Mouse (Mus musculus) liver, embryonic 14.5 days (tissue): ENCODE measurements around the gene Dmap1. TPM values are rescaled to one million over a fixed set of nuclear protein-coding genes. Genes with fewer than 3 reads are reported as not detected.

Experiments used
- ATAC-seq: fragments of 200-750 bp; cut with Nextera tagmentation; 2 replicates; pipeline ENCODE4 v1.8.0; 2017; ENCODE audit warnings: moderate number of reproducible peaks, mild to moderate bottlenecking, moderate library complexity; ENCODE audit not compliant: insufficient read depth
- DNase-seq, 3 experiments: peaks; one replicate each; pipeline ENCODE4 v3.0.0-alpha.2; 2012 to 2013; ENCODE audit warnings: low read depth in 3 of 3, low spot score in 3 of 3
- H3K27ac ChIP-seq: fragments of 300-500 bp; sonication (generic); 2 replicates; pipeline ENCODE4 v1.5.1; 2014; ENCODE audit warnings: moderate library complexity, mild to moderate bottlenecking, control low read depth, inconsistent platforms
- H3K27me3 ChIP-seq: fragments of 300-500 bp; sonication (generic); 2 replicates; pipeline ENCODE4 v1.6.1; 2014; ENCODE audit warnings: mild to moderate bottlenecking, low read length, moderate library complexity; ENCODE audit not compliant: control insufficient read depth, insufficient read depth
- H3K36me3 ChIP-seq: fragments of 300-500 bp; sonication (generic); replicated peaks from 2 replicates; pipeline ENCODE4 v1.6.1; 2014; ENCODE audit warnings: low read depth; ENCODE audit not compliant: control insufficient read depth, insufficient read depth
- H3K4me1 ChIP-seq, 2 experiments: fragments of 200-500 bp in 1 of 2; fragments of 300-500 bp in 1 of 2; sonication (generic) in 1 of 2; replicated peaks; 2 replicates each; pipeline ENCODE4 v1.6.1; 2012 to 2014; ENCODE audit warnings: antibody characterized with exemption in 1 of 2, inconsistent platforms in 1 of 2, low read length in 1 of 2; ENCODE audit not compliant: control insufficient read depth in 2 of 2, insufficient read depth in 2 of 2
- H3K4me2 ChIP-seq: fragments of 300-500 bp; sonication (generic); 2 replicates; pipeline ENCODE4 v1.6.1; 2014; ENCODE audit warnings: low read depth, mild to moderate bottlenecking, control low read depth, moderate library complexity
- H3K4me3 ChIP-seq, 2 experiments: fragments of 200-500 bp in 1 of 2; fragments of 300-500 bp in 1 of 2; sonication (generic) in 1 of 2; 2 replicates each; pipeline ENCODE4 v1.5.1; 2012 to 2014; ENCODE audit warnings: low read depth in 2 of 2, low read length in 2 of 2, mild to moderate bottlenecking in 2 of 2, control low read depth in 1 of 2, inconsistent platforms in 1 of 2, moderate library complexity in 1 of 2; ENCODE audit not compliant: insufficient read depth in 1 of 2
- H3K9ac ChIP-seq: fragments of 300-500 bp; sonication (generic); replicated peaks from 2 replicates; pipeline ENCODE4 v1.6.1; 2014; ENCODE audit warnings: mild to moderate bottlenecking, control low read depth, moderate library complexity
- H3K9me3 ChIP-seq: fragments of 300-500 bp; sonication (generic); 2 replicates; pipeline ENCODE4 v1.6.1; 2016; ENCODE audit warnings: low read length, mixed read lengths; ENCODE audit not compliant: control insufficient read depth
- CTCF ChIP-seq: IDR thresholded peaks from 2 replicates; pipeline ENCODE4 v1.5.1; 2016; ENCODE audit warnings: antibody characterized with exemption, low read depth, control low read depth
- EP300 ChIP-seq: IDR thresholded peaks from 2 replicates; pipeline ENCODE4 v1.6.1; 2016; ENCODE audit warnings: antibody characterized with exemption, low read depth
- WGBS: fragments of 180-500 bp; shearing (Covaris S2); extraction: QIAGEN DNeasy Blood & Tissue Kit; methylation state at CpG from one replicate; pipeline ENCODE4 v1.1.7; 2014; ENCODE audit not compliant: insufficient replicate concordance; 5-methylcytosine and 5-hydroxymethylcytosine counted together
- polyA plus RNA-seq, 2 experiments: library from polyadenylated mRNA; depleted of rRNA in 1 of 2; stranded (reverse) in 1 of 2; unstranded in 1 of 2; fragments of >200 nt; fragmentation: Nextera tagmentation in 1 of 2; extraction: Ambion mirVana in 1 of 2; gene quantifications; 2 replicates each; pipeline versions ENCODE4 v1.2.1 to v1.2.3; 2012 to 2014

Dmap1 gene
- polyA plus RNA-seq, 2 experiments: 14.1 to 19.2 TPM

DNA sequence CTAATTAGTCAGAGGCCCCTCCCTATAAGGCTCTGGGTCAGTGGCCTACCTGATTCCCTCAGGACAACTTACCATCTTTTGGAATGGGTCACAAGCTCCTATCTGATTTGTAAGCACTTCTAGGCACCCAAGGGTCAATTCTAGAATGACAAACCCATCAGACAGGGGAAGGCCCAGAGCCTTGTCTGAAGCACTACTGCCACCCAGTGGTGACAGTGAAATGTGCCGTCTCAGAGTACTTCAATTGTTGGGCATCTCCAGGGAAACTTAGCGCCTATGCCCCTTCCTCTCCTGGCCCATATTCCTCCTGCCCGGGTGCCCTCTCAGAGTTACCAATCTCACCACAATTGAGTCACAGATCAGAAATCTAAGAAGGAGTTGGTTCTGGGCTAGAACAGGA lies 5.2 kb downstream of the Dmap1 start:
- no peak for ATAC-seq
- no peaks in the 10 kb centered on the region for H3K9me3 ChIP-seq
- H3K27ac ChIP-seq: no peak overlapping the region
- WGBS: 16% methylated on average over 3 of the region's 3 CpGs
- DNase-seq: peak; percentile 40 to 53 (median 51)
- no peak overlapping the region for H3K4me2 ChIP-seq
- TF ChIP-seq CTCF (peak; percentile 91), EP300 (no peak)
- peaks cover 19% of the 10 kb centered on the region for H3K36me3 ChIP-seq
- no peak overlapping the region for H3K9ac ChIP-seq
- H3K4me3 ChIP-seq: no peak overlapping the region
- no peaks in the 10 kb centered on the region for H3K27me3 ChIP-seq
- peaks cover 0 to 3% of the 10 kb centered on the region in 2 experiments; a peak in 2 of 4 replicates for H3K4me1 ChIP-seq

GRCm38 (mm10) chr4:117673901-117674300 lies 8.2 kb downstream of the Dmap1 start:
- Histone ChIP-seq H3K36me3 (peaks cover 19% of the 10 kb centered on the region), H3K4me2 (no peak overlapping the region), H3K4me1 (no peaks in the 10 kb centered on the region), H3K27ac (no peak overlapping the region), H3K27me3 (no peaks in the 10 kb centered on the region), H3K9me3 (no peaks in the 10 kb centered on the region), H3K4me3 (no peak overlapping the region), H3K9ac (no peak overlapping the region)
- 81% methylated on average over 3 of the region's 3 CpGs for WGBS
- no peak for DNase-seq
- ATAC-seq: no peak
- no peak for TF ChIP-seq CTCF

GRCm38 (mm10) chr4:117672042-117672441 lies 10.0 kb downstream of the Dmap1 start:
- no peak for ATAC-seq
- Histone ChIP-seq H3K4me3 (no peak overlapping the region), H3K9me3 (no peaks in the 10 kb centered on the region), H3K4me2 (no peak overlapping the region), H3K4me1 (no peaks in the 10 kb centered on the region), H3K27me3 (no peaks in the 10 kb centered on the region), H3K36me3 (peaks cover 15% of the 10 kb centered on the region), H3K27ac (no peak overlapping the region), H3K9ac (no peak overlapping the region)
- DNase-seq: no peak
- TF ChIP-seq EP300: no peak
- no peak for TF ChIP-seq CTCF
- 54% methylated on average over 9 of the region's 9 CpGs for WGBS

- TF ChIP-seq CTCF (no peak), EP300 (no peak)
- H3K9ac ChIP-seq: no peak overlapping the region
- no peaks in the 10 kb centered on the region for H3K4me1 ChIP-seq
Measured at GRCm38 (mm10) chr4:117669874-117670273, 12.2 kb downstream of the Dmap1 start.

GRCm38 (mm10) chr4:117666054-117666453 lies 16.0 kb downstream of the Dmap1 start:
- Histone ChIP-seq H3K27ac (no peak overlapping the region), H3K36me3 (no peaks in the 10 kb centered on the region), H3K9ac (no peak overlapping the region), H3K4me1 (no peaks in the 10 kb centered on the region), H3K9me3 (no peaks in the 10 kb centered on the region), H3K27me3 (no peaks in the 10 kb centered on the region), H3K4me2 (no peak overlapping the region), H3K4me3 (no peak overlapping the region)
- 82% methylated on average over 8 of the region's 8 CpGs for WGBS
- TF ChIP-seq CTCF (no peak), EP300 (no peak)
- DNase-seq (no peak), ATAC-seq (no peak)

More at GRCm38 (mm10) chr4:117669874-117670273, 12.2 kb downstream of the Dmap1 start:
- peaks cover 8% of the 10 kb centered on the region for H3K36me3 ChIP-seq
- H3K4me3 ChIP-seq: no peak overlapping the region
- no peak overlapping the region for H3K27ac ChIP-seq
- DNase-seq (no peak), ATAC-seq (no peak)
- H3K27me3 ChIP-seq: no peaks in the 10 kb centered on the region
- H3K4me2 ChIP-seq: no peak overlapping the region
- WGBS: 68% methylated on average over 7 of the region's 7 CpGs
- no peaks in the 10 kb centered on the region for H3K9me3 ChIP-seq
